Mouse (Mus musculus) C2C12 (cell line): ENCODE data around the gene Kxd1. TPM values are rescaled to one million over a fixed set of nuclear protein-coding genes. Genes with fewer than 3 reads are reported as not detected.
A peak's percentile ranks its signal among the peaks of the same experiment; 100 is the strongest.

Experiments
- H3K27me3 ChIP-seq: one replicate; pipeline ENCODE4 v1.6.1; 2011; ENCODE audit not compliant: control insufficient read depth, insufficient read depth, insufficient read length
- H3K36me3 ChIP-seq: one replicate; pipeline ENCODE4 v1.6.1; 2011; ENCODE audit not compliant: control insufficient read depth, insufficient read depth
- H3K4me3 ChIP-seq: one replicate; pipeline ENCODE4 v1.5.1; 2011; ENCODE audit warnings: mild to moderate bottlenecking, control low read depth; ENCODE audit not compliant: poor library complexity, insufficient read depth, severe bottlenecking
- H3K79me2 ChIP-seq: one replicate; pipeline ENCODE4 v1.6.1; 2011; ENCODE audit not compliant: control insufficient read depth, insufficient read depth
- H3K79me3 ChIP-seq: one replicate; pipeline ENCODE4 v1.6.1; 2011; ENCODE audit warnings: low read depth, control low read depth
- H3ac ChIP-seq: one replicate; pipeline ENCODE3; 2011; ENCODE audit warnings: low read depth; ENCODE audit not compliant: control insufficient read depth, insufficient read length
- CEBPB ChIP-seq: IDR thresholded peaks from one replicate; pipeline ENCODE4 v1.6.1; 2011; ENCODE audit warnings: low read depth, mild to moderate bottlenecking, control low read depth, moderate library complexity
- CTCF ChIP-seq: IDR thresholded peaks from one replicate; pipeline ENCODE4 v1.5.1; 2011; ENCODE audit not compliant: control insufficient read depth, insufficient read depth, insufficient read length
- FOSL1 ChIP-seq: IDR thresholded peaks from one replicate; pipeline ENCODE4 v1.8.0; 2011; ENCODE audit warnings: mild to moderate bottlenecking, low read length; ENCODE audit not compliant: poor library complexity, insufficient read depth, severe bottlenecking
- MAX ChIP-seq: IDR thresholded peaks from one replicate; pipeline ENCODE4 v1.6.1; 2011; ENCODE audit warnings: mild to moderate bottlenecking, control low read depth
- MYOD1 ChIP-seq: IDR thresholded peaks from one replicate; pipeline ENCODE4 v1.6.1; 2011; ENCODE audit warnings: low read depth; ENCODE audit not compliant: control insufficient read depth, insufficient read length
- MYOG ChIP-seq: IDR thresholded peaks from one replicate; pipeline ENCODE4 v1.6.1; 2011; ENCODE audit not compliant: control insufficient read depth, insufficient read length; ENCODE audit errors: extremely low read depth
- USF1 ChIP-seq: IDR thresholded peaks from one replicate; pipeline ENCODE4 v1.6.1; 2011; ENCODE audit warnings: low read depth, mild to moderate bottlenecking, control low read depth, moderate library complexity
- polyA plus RNA-seq: library from polyadenylated mRNA; unstranded; fragments of >200 nt; fragmentation: generic; extraction: Trizol; gene quantifications from one replicate; pipeline ENCODE4 v1.2.1, GENCODE M21; 2012; ENCODE audit warnings: missing spikeins

The Kxd1 gene
- polyA plus RNA-seq, 1 experiment = 47.5 TPM

GRCm38 (mm10) chr8:70490061-70490879, 37.5 kb downstream of the Kxd1 start:
- Histone ChIP-seq H3K79me2 (peaks cover 20% of the 10 kb centered on the region), H3K27me3 (no peaks in the 10 kb centered on the region), H3ac (no peak overlapping the region), H3K79me3 (peaks cover 7% of the 10 kb centered on the region), H3K4me3 (no peak overlapping the region), H3K36me3 (no peaks in the 10 kb centered on the region)
- TF ChIP-seq USF1 = no peak
- TF ChIP-seq FOSL1 = no peak
- TF ChIP-seq MYOD1 = no peak
- TF ChIP-seq CTCF = no peak
- no peak for TF ChIP-seq MAX
- no peak for TF ChIP-seq MYOG
- no peak for TF ChIP-seq CEBPB

DNA sequence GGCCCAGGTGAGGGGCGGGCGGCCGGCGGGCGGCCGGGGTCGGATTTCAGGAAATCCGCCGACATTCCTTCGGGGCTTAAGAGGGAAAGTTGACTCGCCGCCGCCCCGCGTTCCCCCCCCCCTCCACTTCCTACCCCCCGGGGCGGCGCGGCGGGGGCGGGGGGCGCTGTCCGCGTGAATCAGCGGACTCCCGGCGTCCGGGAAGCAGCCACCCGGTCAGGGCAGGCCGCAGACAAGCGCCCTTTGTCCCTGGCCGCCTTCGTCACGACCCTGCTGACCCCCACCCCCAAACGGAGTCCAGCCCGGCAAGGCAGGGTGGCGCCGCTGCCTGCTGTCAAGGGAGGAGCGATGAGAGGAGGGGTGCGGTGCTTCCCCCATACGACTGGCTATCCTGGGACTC, 38.2 kb downstream of the Kxd1 start:
- Histone ChIP-seq H3K4me3 (no peak overlapping the region), H3K27me3 (no peaks in the 10 kb centered on the region)

DNA sequence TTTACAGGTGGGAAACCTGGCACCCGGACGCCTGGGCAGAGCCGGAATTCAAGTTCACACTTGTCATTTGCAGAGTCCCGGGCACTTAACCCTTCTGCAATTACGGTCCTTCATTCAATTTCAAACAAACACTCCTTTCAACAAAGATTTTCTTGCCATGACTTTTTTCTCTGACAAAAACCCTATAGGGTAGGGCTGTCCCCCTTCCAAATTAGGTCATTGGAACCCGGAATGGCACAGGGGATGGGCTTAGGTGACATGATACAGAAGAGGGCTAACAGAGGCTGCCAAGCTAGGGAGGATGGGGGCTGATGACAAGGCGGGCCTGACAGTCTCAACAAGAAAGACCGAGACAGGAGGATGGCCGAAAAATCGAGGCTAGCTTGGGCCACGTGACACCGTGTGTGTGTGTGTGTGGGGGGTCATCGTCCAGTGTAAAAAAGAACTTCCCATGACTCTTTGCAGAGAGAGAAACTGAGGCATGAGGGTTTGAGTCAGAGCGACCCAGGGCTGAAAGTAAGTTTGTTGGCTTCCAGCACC, 38.8 kb downstream of the Kxd1 start:
- Histone ChIP-seq H3K79me3 (peaks cover 1% of the 10 kb centered on the region), H3K27me3 (no peaks in the 10 kb centered on the region), H3K36me3 (no peaks in the 10 kb centered on the region), H3K4me3 (no peak overlapping the region), H3K79me2 (peaks cover 8% of the 10 kb centered on the region), H3ac (no peak overlapping the region)
- TF ChIP-seq MYOG (no peak), USF1 (peak; percentile 23)

More for the DNA sequence above, 38.2 kb downstream of the Kxd1 start:
- peaks cover 13% of the 10 kb centered on the region for H3K79me2 ChIP-seq
- H3K36me3 ChIP-seq = no peaks in the 10 kb centered on the region
- H3K79me3 ChIP-seq = peaks cover 4% of the 10 kb centered on the region
- TF ChIP-seq MAX = no peak
- no peak for TF ChIP-seq CEBPB
- TF ChIP-seq MYOG = no peak
- no peak for TF ChIP-seq MYOD1
- no peak for TF ChIP-seq FOSL1
- no peak for TF ChIP-seq CTCF
- TF ChIP-seq USF1 = no peak
- H3ac ChIP-seq = peak overlapping the region; percentile 34

DNA sequence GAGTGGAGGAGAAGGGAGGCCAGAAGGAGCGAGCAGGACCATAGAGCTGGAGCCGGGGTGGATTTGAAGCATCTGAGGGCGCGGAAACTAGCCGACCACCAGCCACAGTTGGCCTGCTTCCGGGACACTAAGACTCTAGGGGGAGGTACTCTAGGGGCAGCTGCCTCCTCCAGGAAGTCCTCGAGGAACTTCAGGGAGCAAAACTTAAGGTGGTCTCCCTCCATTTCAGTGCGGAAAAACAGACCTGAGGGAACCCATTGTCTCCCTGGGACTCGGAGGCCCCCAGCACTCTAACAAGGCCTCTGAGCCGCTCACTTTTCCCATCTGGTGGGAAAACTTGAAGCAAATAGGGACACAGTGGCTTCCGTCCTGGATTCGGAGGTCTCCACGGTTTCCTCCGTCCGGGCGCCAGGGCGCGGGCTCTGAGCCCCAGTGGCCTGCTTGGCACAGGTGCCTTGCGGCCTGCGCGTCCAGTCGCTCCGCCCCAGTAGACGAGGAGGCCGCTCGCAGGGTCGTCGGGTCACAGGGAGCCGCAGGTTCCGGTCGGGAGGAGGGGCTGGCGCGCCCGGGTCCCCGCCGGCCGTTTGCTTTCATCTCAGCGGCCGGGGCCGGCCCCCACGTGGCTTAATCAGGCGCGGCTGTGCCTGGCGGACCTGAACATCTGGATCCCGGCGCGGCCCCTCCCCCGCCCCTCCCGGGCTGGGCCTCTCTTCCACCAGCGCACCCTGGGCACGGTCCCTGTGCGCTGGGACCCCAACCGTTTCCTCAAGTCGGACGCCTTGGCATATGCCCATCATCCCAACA, 39.6 kb downstream of the Kxd1 start:
- no peak overlapping the region for H3ac ChIP-seq
- H3K79me2 ChIP-seq = no peaks in the 10 kb centered on the region
- no peaks in the 10 kb centered on the region for H3K36me3 ChIP-seq
- H3K4me3 ChIP-seq = no peak overlapping the region
- no peaks in the 10 kb centered on the region for H3K79me3 ChIP-seq
- no peak for TF ChIP-seq USF1
- no peak for TF ChIP-seq MYOD1
- TF ChIP-seq MAX = no peak
- TF ChIP-seq FOSL1 = no peak
- no peak for TF ChIP-seq CEBPB
- no peak for TF ChIP-seq MYOG
- TF ChIP-seq CTCF = no peak
- no peaks in the 10 kb centered on the region for H3K27me3 ChIP-seq

DNA sequence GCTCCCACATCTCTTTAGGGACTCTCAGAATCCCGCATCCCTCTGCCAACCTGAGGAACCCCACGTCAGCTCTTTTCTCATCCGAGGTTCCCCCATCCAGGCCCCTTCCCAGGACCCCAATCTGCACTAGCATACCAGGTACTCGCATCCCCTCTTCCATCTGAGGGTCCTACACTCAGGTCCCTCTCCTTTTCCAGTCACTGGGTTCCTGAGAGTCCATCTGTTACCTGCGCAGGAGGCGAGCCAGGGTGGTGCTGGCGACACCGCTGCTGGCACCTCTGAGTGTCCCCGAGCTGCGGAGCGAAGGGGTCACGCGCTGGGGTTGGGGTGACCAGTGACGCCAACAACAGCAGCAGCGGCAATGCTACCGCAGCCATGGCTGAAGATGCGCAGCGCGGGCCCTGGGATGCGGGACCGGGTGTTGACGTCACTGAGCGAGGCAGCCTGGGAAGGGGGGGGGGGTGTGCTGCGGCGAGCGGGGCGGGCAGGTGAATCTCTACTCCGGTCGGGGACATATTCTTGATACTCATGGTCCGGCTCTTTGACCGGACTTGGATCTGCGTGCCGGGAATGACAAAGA, 40.7 kb downstream of the Kxd1 start, which contains the start of gene Tmem59l:
Gene Tmem59l, minus strand, starts transcription at position 418 of the 580 bp plus-strand sequence.
- Histone ChIP-seq H3K36me3 (no peaks in the 10 kb centered on the region), H3K4me3 (no peak within 1 kb of the TSS), H3K79me2 (no peaks in the 10 kb centered on the region), H3ac (no peak within 1 kb of the TSS), H3K79me3 (no peaks in the 10 kb centered on the region), H3K27me3 (no peaks in the 10 kb centered on the region)
- TF ChIP-seq MYOD1 (no peak), CTCF (no peak), USF1 (no peak), CEBPB (no peak), MYOG (no peak), MAX (no peak)
